Mouse (Mus musculus): ENCODE measurements around the gene Mansc4.

Mansc4 gene

DNA sequence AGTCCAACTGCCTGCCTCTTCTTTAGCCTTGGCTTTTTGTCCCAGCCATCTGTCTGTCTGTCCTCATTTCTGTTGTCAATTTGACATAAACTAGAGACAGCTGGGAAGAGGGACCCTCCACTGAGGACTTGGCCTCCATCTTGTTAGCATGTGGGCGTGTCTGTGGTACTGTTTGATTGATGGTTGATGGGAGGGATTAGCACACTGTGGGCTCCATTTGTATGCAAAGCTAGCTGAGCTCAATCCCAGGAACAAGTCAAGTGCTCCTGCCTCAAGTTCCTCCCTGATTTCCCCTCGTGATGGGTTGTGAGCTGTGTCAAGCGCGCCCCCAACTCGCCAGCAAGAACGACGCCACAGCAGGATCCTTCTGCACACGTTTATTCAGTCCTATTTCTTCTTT, 10.0 kb downstream of the Mansc4 start:
- no peak for DNase-seq (ENCODE audit: low spot score)

DNA sequence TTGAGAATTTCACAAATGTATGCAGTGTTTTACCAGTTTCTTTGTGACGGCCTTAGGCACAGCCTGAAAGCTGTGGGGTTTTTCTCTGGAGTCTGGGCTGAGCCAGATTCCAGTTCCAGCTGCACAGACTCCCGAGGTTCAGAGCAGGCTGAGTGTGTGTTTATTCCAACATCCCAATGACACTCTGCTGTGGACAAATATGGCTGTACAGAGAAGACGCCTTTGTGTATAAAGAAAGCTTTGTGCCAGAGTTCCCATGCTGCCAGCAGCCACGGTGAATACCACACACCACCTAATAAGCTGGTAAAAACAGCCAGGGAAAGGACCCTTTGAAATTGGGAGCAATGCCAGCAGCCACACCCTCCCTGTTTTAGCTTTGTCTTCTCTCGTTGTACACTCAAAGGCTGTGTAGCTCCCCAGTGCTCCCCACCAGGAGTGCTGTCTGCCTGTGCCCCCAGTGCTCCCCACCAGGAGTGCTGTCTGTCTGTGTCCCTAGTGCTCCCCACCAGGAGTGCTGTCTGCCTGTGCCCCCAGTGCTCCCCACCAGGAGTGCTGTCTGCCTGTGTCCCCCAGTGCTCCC, 10.9 kb downstream of the Mansc4 start:
- no peak for DNase-seq (ENCODE audit: low spot score)

DNA sequence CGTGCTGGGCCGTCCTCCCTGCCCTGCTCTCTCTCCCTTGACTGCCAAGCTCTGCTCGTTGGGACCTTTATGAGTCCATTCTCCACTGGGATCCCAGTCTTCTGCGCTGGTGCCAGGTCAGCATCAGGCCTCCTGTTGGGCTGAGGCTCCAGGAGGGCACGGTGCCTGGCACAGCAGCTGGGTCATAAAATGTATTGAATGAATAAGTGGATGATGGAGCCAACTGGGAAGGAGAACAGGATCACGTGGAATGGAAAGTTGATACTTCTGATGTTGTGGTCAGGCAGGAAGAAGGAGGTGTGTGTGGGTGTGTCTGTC, 21.9 kb downstream of the Mansc4 start:
- DNase-seq (ENCODE audit: low spot score) = no peak

GRCm38 (mm10) chr6:147064226-147064943, 22.4 kb downstream of the Mansc4 start:
- no peak for DNase-seq (ENCODE audit: low spot score)

DNA sequence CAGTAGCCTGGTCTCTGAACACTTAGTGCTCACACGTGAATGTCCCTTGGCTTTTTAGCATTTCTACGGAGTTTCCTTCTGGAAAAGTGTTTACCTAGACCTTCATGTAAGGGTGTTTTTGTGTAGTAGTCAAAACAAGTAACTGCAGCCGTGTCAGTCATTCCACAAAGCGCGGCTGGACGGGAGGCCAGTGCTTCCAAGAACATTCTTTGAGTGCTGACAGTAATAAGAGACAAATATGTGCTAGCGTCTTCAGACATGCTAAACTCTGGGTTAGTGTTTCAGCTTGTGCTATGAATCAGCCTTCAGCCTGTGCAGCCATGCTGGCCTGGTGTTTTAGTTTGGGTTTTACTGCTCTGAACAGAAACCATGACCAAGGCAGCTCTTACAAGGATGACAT, 24.1 kb downstream of the Mansc4 start:
- DNase-seq (ENCODE audit: low spot score) = no peak

DNA sequence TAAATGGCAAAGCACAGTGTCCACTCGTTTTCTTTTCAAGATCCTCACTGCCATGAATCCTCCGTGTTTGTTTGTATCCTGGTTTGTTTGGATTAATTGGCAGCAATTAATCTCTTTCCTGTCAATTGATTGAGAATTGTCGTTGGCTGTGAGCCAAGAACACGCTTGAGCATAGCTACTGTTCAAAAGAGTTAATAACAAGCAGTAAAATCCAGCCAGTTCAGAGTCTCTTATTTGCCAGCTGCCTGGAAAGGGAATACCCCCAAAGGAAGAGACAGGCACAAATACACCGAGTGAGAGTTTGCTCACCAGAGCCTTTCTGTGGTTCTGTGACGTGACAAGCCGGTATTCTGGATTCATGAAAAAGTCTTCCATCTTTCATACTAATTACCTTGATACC, 24.8 kb downstream of the Mansc4 start:
- no peak for DNase-seq (ENCODE audit: low spot score)

GRCm38 (mm10) chr6:147061630-147062029, 25.2 kb downstream of the Mansc4 start:
- DNase-seq (ENCODE audit: low spot score) = no peak

GRCm38 (mm10) chr6:147059326-147059725, 27.5 kb downstream of the Mansc4 start:
- DNase-seq (ENCODE audit: low spot score) = no peak

- DNase-seq (ENCODE audit: low spot score) = no peak
Measured at GRCm38 (mm10) chr6:147055374-147055977, 31.4 kb downstream of the Mansc4 start.

GRCm38 (mm10) chr6:147053785-147054646, 32.8 kb downstream of the Mansc4 start:
- DNase-seq (ENCODE audit: low spot score) = no peak

DNA sequence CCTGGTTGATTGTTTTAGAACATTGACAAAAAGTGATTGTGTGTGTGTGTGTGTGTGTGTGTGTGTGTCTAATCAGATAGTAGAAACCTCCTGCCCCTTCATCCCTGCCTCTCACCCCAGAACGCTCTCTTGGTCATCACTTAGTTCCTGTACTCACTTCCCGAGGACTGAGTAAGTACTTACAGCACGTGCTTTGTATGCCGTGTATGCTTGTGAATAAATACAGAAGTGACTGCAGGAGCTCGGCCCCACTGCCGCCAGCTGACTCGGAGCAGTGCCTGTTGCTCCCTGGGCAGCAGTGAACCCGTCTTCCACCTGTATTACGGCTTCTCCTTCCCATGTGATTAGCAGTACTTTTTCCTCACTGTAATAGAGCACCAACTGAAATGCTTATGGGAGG, 34.4 kb downstream of the Mansc4 start:
- no peak for DNase-seq (ENCODE audit: low spot score)

GRCm38 (mm10) chr6:147051666-147052065, 35.2 kb downstream of the Mansc4 start:
- DNase-seq (ENCODE audit: low spot score) = no peak

GRCm38 (mm10) chr6:147049239-147049805, 37.5 kb downstream of the Mansc4 start:
- no peak for DNase-seq (ENCODE audit: low spot score)

GRCm38 (mm10) chr6:147043633-147044032, 43.2 kb downstream of the Mansc4 start:
- peak; percentile 3 for DNase-seq (ENCODE audit: low spot score)

DNA sequence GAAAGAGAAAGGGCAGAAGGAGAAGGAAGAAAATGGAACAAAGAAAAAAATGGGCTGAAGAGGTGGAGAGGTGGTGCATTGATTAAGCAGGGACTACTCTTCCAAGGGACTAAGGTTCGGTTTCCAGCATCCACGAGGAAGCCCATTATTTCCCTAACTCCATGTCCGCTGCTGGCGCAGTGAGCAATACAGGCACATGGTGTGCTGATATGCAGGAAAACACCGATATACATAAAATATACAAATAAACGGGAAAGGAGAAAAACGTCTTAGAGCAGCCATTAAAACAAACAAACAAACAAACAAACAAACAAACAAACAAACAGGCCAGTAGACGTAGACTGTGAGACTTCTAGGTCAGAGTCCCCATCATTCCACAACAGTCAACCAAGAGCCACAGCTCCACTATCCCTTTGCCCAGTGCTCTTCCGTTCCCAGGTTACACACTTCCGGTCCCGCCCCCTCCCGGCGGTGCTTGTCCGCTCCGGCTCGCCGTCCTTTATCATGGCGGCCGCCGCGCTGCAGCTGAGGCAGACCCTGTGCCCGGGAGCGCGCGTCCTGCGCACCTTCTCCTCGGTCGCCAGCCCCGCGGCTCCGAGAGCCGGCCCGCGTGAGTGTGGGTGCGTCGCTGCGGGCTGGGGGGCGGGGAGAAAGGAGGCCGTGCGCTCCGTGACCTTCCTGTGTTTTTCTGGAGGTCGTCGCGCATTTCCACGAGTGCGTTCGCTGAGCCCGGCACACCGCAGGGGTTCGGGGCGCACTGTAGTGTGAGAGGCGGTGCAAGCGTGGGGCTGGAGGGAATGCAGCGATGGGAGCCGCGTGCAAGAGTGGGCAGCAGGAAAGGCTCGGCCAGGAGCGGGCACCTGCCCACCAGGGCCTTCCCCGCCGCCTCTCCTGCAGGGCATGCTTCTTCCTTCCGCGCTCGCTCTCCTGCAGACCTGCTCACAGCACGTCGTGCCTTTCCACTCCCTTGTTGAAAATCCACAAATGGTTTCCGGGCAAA, 44.2 kb downstream of the Mansc4 start, which contains the start of gene Mrps35:
Gene Mrps35 (plus strand): TSS at position 474 of the 1,000 bp plus-strand sequence.
- peak; percentile 92 for DNase-seq (ENCODE audit: low spot score)

DNA sequence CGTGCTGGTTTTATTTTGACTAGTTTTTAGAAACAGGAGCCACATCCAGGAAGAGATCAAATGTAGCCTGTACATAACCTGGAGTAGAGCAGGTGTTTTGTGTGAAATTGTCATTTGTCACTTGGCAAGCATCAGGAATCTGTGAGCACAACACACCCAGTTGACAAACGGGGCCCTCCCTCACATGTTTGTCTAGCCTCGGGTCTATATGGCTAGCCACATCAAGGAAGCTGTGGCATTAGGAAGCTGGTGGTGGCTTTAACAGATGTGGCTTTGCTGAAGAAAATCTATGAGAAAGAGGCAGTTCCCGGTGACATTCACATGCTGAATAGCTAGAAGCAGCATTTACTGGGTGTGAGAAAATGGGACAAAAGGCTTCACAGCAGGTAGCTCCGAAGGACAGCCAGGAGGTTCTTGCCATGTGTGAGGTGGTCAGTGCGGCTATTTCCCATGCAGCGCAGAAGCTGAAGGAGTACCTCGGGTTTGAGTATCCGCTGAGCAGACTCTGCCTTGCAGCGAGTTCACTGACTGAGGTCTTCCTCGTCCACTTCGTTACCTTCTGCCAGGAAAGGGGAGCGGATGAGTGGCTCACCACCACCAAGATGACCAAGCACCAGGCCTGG, 54.4 kb downstream of the Mansc4 start, which contains the start of gene Rep15:
Gene Rep15 (plus strand): TSS at position 282 of the 623 bp plus-strand sequence.
- no peak for DNase-seq (ENCODE audit: low spot score)

- no peak for DNase-seq (ENCODE audit: low spot score)
Measured at GRCm38 (mm10) chr6:147030096-147030885, 56.5 kb downstream of the Mansc4 start.

GRCm38 (mm10) chr6:147029591-147029990, 57.2 kb downstream of the Mansc4 start:
- no peak for DNase-seq (ENCODE audit: low spot score)

DNA sequence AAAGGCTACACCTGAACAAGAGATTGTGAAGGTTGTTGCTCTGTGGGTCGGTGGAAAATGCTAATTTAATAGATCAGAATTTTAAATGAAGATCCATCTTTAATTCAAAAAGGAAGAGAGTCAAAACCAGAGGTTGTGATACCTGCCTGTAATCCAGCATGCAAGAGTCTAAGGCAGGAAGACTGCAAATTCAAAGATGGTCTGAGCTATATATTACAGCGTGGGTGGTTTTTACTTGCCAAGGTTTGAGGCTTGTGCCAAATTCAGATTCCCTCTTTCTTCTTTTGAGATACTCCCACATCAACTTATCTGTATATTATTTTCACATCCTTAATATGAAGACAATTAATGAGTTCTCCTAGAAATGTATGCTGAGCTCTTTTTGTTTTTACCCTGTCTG, 58.4 kb downstream of the Mansc4 start:
- DNase-seq (ENCODE audit: low spot score) = no peak
